Mouse (Mus musculus): ENCODE results near the gene Esyt2.

The Esyt2 gene

GRCm38 (mm10) chr12:116438591-116438990, 157.6 kb downstream of the Esyt2 start:
- DNase-seq (ENCODE audit: low read depth, low spot score) = no peak
